Mouse (Mus musculus): ENCODE results near the gene Taar3. TPM values are rescaled to one million over a fixed set of nuclear protein-coding genes. Genes with fewer than 3 reads are reported as not detected.

Gene Taar3
- polyA plus RNA-seq (2016; fragmentation: Nextera tagmentation; extraction: Ambion mirVana) = not detected in 2 replicates

DNA sequence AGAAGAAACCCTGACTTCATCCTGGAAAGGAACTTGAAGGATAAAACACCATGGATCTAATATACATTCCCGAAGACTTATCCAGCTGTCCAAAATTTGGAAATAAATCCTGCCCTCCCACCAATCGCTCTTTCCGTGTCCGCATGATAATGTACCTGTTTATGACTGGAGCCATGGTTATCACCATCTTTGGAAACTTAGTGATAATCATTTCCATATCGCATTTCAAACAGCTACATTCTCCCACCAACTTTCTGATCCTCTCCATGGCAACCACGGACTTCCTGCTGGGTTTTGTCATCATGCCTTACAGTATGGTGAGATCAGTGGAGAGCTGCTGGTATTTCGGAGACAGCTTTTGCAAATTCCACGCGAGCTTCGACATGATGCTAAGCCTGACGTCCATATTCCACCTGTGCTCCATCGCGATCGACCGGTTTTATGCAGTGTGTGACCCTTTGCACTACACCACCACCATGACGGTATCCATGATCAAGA lies at the start of gene Taar3:
Gene Taar3 (plus strand): TSS at position 51 of the 498 bp plus-strand sequence.
- Histone ChIP-seq H3K9me3 (replicated peaks) (no peaks in the 10 kb centered on the region), H3K4me3 (no peak within 1 kb of the TSS), H3K9ac (no peak within 1 kb of the TSS), H3K27ac (no peak within 1 kb of the TSS), H3K4me1 (no peaks in the 10 kb centered on the region), H3K4me2 (replicated peaks) (no peak within 1 kb of the TSS), H3K36me3 (no peaks in the 10 kb centered on the region), H3K27me3 (no peaks in the 10 kb centered on the region)
- 87% methylated on average over 16 of the region's 16 CpGs for WGBS
- no peak for ATAC-seq (ENCODE audit: low FRiP score)

- ATAC-seq (ENCODE audit: low FRiP score) = no peak
- H3K9ac ChIP-seq = no peak overlapping the region
- 46% methylated on average over 3 of the region's 3 CpGs for WGBS
- H3K27me3 ChIP-seq = no peaks in the 10 kb centered on the region
- H3K4me2 ChIP-seq (replicated peaks) = no peak overlapping the region
- H3K4me1 ChIP-seq = no peaks in the 10 kb centered on the region
- H3K9me3 ChIP-seq (replicated peaks) = no peaks in the 10 kb centered on the region
- H3K27ac ChIP-seq = no peak overlapping the region
- no peaks in the 10 kb centered on the region for H3K36me3 ChIP-seq
- no peak overlapping the region for H3K4me3 ChIP-seq
These were observed 48.2 kb upstream of the Taar3 start for GRCm38 (mm10) chr10:23901119-23901518.

DNA sequence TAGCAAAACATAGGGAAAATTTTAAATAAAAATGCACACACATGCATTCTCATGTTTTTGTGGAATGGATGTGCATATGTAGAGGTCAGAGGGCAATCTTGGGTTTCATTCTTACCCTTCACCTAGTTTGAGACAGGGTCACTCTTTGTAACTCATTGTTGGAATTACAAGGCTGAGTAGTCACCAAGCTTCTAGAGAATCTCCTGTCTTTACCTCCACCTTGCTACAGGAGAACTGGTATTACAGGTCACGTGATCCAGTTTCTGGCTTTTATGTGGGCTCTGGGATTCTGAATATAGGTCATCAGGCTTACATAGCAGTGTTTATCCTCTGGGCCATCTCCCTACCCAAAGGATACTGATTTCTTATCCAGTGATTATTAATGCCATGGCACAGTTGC lies 43.7 kb upstream of the Taar3 start:
- no peaks in the 10 kb centered on the region for H3K36me3 ChIP-seq
- no peak overlapping the region for H3K4me3 ChIP-seq
- no peak overlapping the region for H3K4me2 ChIP-seq (replicated peaks)
- H3K9ac ChIP-seq = no peak overlapping the region
- H3K9me3 ChIP-seq (replicated peaks) = no peaks in the 10 kb centered on the region
- no peak overlapping the region for H3K27ac ChIP-seq
- 97% methylated on average over 1 of the region's 1 CpGs for WGBS
- no peaks in the 10 kb centered on the region for H3K4me1 ChIP-seq
- no peaks in the 10 kb centered on the region for H3K27me3 ChIP-seq
- ATAC-seq (ENCODE audit: low FRiP score) = no peak

- Histone ChIP-seq H3K4me3 (no peak within 1 kb of the TSS), H3K4me2 (replicated peaks) (no peak within 1 kb of the TSS), H3K27ac (no peak within 1 kb of the TSS), H3K27me3 (no peaks in the 10 kb centered on the region), H3K4me1 (no peaks in the 10 kb centered on the region), H3K9me3 (replicated peaks) (no peaks in the 10 kb centered on the region), H3K36me3 (no peaks in the 10 kb centered on the region), H3K9ac (no peak within 1 kb of the TSS)
- 92% methylated on average over 4 of the region's 4 CpGs for whole genome bisulfite sequencing
- no peak for ATAC-seq (ENCODE audit: low FRiP score)
These were observed 29.3 kb upstream of the Taar3 start, which contains the start of gene Taar1 for GRCm38 (mm10) chr10:23920056-23920455. Taar1 (plus strand) TSS chr10:23920356.

GRCm38 (mm10) chr10:23922468-23922867 lies 26.9 kb upstream of the Taar3 start:
- no peaks in the 10 kb centered on the region for H3K36me3 ChIP-seq
- H3K4me1 ChIP-seq = no peaks in the 10 kb centered on the region
- 73% methylated on average over 3 of the region's 3 CpGs for WGBS
- no peaks in the 10 kb centered on the region for H3K9me3 ChIP-seq (replicated peaks)
- no peak overlapping the region for H3K9ac ChIP-seq
- ATAC-seq (ENCODE audit: low FRiP score) = no peak
- no peaks in the 10 kb centered on the region for H3K27me3 ChIP-seq
- no peak overlapping the region for H3K4me2 ChIP-seq (replicated peaks)
- H3K4me3 ChIP-seq = no peak overlapping the region
- H3K27ac ChIP-seq = no peak overlapping the region

DNA sequence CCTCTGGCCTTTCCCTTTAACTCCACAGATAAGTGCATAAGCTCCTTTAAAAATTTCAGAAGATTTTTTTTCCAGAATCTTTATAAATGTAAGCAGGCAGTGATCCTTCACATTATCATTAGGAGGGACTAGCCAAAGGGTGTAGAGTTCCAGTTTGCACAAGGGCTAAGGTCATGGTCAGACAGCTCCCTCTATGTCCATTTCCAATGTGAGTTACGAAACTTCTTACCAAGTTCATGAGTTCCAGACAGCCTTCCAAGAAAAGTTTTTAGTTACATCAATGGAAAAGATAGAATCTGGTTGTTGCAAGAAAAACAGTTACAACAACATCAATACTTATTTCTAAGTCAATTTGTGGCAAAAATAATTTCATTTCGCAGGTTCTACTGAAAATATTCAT lies 25.4 kb upstream of the Taar3 start:
- Histone ChIP-seq H3K36me3 (no peaks in the 10 kb centered on the region), H3K9me3 (replicated peaks) (no peaks in the 10 kb centered on the region), H3K4me1 (no peaks in the 10 kb centered on the region), H3K27ac (no peak overlapping the region), H3K27me3 (no peaks in the 10 kb centered on the region), H3K4me3 (no peak overlapping the region), H3K4me2 (replicated peaks) (no peak overlapping the region), H3K9ac (no peak overlapping the region)
- ATAC-seq (ENCODE audit: low FRiP score) = no peak
- WGBS = 85% methylated on average over 2 of the region's 2 CpGs

DNA sequence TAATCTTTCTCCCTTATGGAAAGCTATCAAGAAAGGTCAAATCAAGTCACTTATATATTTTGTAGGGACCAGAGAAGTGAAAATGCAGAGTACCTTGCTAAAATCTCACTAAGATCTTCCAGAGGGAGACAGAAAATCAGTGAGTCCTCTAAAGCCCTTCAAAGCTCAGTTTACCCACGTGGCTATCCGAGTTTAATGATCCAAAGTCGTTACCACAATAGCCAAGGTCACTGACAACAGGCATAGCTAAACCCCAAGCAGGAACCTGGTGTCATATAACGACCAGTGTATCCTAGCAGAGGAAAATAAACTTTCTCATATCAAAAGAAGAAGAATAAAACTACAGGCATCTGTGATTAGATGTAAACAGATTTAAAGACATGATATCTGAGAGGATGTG lies 11.7 kb upstream of the Taar3 start:
- no peak for ATAC-seq (ENCODE audit: low FRiP score)
- no peaks in the 10 kb centered on the region for H3K27me3 ChIP-seq
- H3K36me3 ChIP-seq = no peaks in the 10 kb centered on the region
- H3K9me3 ChIP-seq (replicated peaks) = no peaks in the 10 kb centered on the region
- no peak overlapping the region for H3K27ac ChIP-seq
- WGBS = 56% methylated on average over 4 of the region's 4 CpGs
- H3K9ac ChIP-seq = no peak overlapping the region
- no peaks in the 10 kb centered on the region for H3K4me1 ChIP-seq
- no peak overlapping the region for H3K4me2 ChIP-seq (replicated peaks)
- H3K4me3 ChIP-seq = no peak overlapping the region

DNA sequence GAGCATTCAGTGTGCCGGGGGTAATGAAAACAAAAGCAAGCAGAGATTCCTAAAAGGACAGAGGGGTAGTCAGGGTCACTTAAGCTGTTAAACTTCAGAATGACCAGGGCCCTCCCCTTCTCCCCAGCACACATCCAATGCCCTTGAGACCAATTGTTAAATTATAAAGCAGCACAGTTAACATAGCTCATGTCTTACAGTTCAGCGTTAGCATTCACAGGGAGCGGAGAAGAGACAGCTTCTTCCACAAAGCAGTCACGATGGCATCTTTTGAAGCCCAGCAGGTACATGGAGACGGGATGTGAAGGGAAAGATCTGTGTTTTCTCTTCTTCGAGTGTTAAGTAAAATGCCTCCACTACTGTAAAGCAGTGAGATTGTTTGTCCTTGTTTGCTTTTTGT lies 11.0 kb upstream of the Taar3 start, which contains the start of gene Taar2:
Gene Taar2 (plus strand): TSS at position 261 of the 400 bp plus-strand sequence.
- Histone ChIP-seq H3K4me2 (replicated peaks) (no peak within 1 kb of the TSS), H3K27ac (no peak within 1 kb of the TSS), H3K4me1 (no peaks in the 10 kb centered on the region), H3K27me3 (no peaks in the 10 kb centered on the region), H3K9ac (no peak within 1 kb of the TSS), H3K36me3 (no peaks in the 10 kb centered on the region), H3K4me3 (no peak within 1 kb of the TSS), H3K9me3 (replicated peaks) (no peaks in the 10 kb centered on the region)
- WGBS = 45% methylated on average over 6 of the region's 6 CpGs
- ATAC-seq (ENCODE audit: low FRiP score) = no peak

DNA sequence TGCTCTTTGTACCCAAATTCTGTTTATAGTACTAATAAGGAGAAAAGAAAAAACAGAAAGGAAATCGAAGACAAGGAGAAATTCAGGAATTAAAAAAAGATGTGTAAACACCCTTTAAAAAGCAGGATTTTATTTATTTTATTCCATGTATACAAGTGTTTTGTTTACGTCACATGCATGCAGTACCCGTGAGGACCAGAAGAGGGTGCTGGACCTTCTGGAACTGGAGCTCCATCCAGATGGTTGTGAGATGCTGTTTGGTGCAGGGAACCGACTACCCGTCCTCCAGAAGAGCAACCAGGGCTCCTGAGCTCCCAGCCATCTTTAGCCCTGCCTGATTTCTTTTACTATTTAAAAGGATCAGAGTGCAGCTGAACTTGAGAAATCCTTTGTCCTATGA lies 6.9 kb upstream of the Taar3 start:
- H3K4me1 ChIP-seq = no peaks in the 10 kb centered on the region
- WGBS = 74% methylated on average over 5 of the region's 5 CpGs
- H3K9ac ChIP-seq = no peak overlapping the region
- H3K27me3 ChIP-seq = no peaks in the 10 kb centered on the region
- no peak overlapping the region for H3K4me2 ChIP-seq (replicated peaks)
- no peak overlapping the region for H3K27ac ChIP-seq
- no peak overlapping the region for H3K4me3 ChIP-seq
- no peaks in the 10 kb centered on the region for H3K9me3 ChIP-seq (replicated peaks)
- H3K36me3 ChIP-seq = no peaks in the 10 kb centered on the region
- no peak for ATAC-seq (ENCODE audit: low FRiP score)

DNA sequence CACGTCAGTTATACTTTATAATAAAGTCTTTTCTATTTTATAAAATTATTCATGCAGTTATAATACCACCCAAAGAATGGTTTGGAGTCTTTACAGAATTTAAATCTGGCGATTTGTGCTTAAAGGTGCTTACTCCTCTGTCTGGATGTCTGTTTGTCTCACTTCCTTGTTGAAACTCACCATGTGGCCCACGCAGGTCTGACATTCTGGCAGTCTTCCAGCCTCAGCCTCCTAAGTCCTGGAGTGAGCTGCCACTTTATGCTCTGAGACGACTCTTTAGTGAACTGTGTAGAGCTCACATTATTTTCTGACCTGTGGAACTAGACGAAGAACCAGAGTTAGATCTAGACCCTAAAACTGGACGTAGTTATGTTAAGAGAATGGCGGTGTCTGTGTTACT lies 1.3 kb upstream of the Taar3 start:
- H3K27ac ChIP-seq = no peak overlapping the region
- H3K36me3 ChIP-seq = no peaks in the 10 kb centered on the region
- no peak for ATAC-seq (ENCODE audit: low FRiP score)
- H3K4me2 ChIP-seq (replicated peaks) = no peak overlapping the region
- no peak overlapping the region for H3K9ac ChIP-seq
- H3K4me3 ChIP-seq = no peak overlapping the region
- WGBS = 80% methylated on average over 7 of the region's 7 CpGs
- no peaks in the 10 kb centered on the region for H3K4me1 ChIP-seq
- H3K9me3 ChIP-seq (replicated peaks) = no peaks in the 10 kb centered on the region
- H3K27me3 ChIP-seq = no peaks in the 10 kb centered on the region

DNA sequence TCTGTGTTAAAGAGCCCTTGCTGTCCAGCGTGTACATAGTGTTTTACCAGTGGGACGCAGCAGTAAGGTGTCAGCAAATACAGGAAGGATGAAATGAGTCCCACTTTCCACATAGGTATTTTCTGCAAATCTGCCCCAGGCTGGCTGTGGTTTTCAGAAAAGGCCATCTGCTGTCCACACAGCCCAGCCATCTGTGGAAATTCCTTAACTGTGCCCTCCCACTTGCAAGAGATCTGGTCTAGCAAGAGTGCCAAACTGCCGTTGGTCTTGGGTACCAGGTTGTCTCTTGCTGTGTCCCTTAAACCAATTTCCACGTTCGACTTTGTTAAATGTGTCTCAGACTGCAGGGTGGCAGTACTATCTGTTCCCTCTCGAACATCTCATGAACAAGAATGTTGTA lies 2.4 kb downstream of the Taar3 start:
- H3K4me2 ChIP-seq (replicated peaks) = no peak overlapping the region

GRCm38 (mm10) chr10:23959071-23959470 lies 9.7 kb downstream of the Taar3 start:
- H3K27ac ChIP-seq = no peak overlapping the region
- H3K36me3 ChIP-seq = no peaks in the 10 kb centered on the region
- no peaks in the 10 kb centered on the region for H3K9me3 ChIP-seq (replicated peaks)
- no peak overlapping the region for H3K9ac ChIP-seq
- WGBS = 74% methylated on average over 3 of the region's 3 CpGs
- no peak for ATAC-seq (ENCODE audit: low FRiP score)
- H3K4me1 ChIP-seq = no peaks in the 10 kb centered on the region
- no peak overlapping the region for H3K4me2 ChIP-seq (replicated peaks)
- H3K27me3 ChIP-seq = no peaks in the 10 kb centered on the region
- H3K4me3 ChIP-seq = no peak overlapping the region

More for the DNA sequence above, 2.4 kb downstream of the Taar3 start:
- no peak for ATAC-seq (ENCODE audit: low FRiP score)
- Histone ChIP-seq H3K4me1 (no peaks in the 10 kb centered on the region), H3K27me3 (no peaks in the 10 kb centered on the region), H3K9ac (no peak overlapping the region), H3K36me3 (no peaks in the 10 kb centered on the region), H3K27ac (no peak overlapping the region), H3K9me3 (replicated peaks) (no peaks in the 10 kb centered on the region), H3K4me3 (no peak overlapping the region)
- WGBS = 86% methylated on average over 6 of the region's 6 CpGs

DNA sequence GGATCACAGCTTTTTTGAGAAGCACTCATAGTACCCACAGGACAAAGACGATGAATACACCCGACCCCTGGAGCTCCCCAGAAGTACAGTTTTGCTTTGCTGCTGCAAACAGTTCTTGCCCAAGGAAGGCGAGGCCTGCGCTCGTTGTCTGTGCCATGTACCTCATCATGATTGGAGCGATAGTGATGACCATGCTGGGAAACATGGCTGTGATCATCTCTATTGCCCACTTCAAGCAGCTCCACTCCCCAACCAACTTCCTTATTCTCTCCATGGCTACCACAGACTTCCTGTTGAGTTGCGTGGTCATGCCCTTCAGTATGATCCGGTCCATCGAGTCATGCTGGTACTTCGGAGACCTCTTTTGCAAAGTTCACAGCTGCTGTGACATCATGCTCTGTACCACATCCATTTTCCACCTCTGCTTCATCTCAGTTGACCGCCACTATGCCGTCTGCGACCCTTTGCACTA lies 11.1 kb downstream of the Taar3 start, which contains the start of gene Taar4:
Gene Taar4 (plus strand): TSS at position 51 of the 472 bp plus-strand sequence.
- no peaks in the 10 kb centered on the region for H3K36me3 ChIP-seq
- no peak within 1 kb of the TSS for H3K4me2 ChIP-seq (replicated peaks)
- no peak for ATAC-seq (ENCODE audit: low FRiP score)
- no peaks in the 10 kb centered on the region for H3K4me1 ChIP-seq
- H3K9ac ChIP-seq = no peak within 1 kb of the TSS
- H3K9me3 ChIP-seq (replicated peaks) = no peaks in the 10 kb centered on the region
- no peak within 1 kb of the TSS for H3K27ac ChIP-seq
- H3K27me3 ChIP-seq = no peaks in the 10 kb centered on the region
- 96% methylated on average over 13 of the region's 13 CpGs for WGBS
- no peak within 1 kb of the TSS for H3K4me3 ChIP-seq
